8 mouse cellular contexts compared by ENCODE assay signal in the genomic region with DNA sequence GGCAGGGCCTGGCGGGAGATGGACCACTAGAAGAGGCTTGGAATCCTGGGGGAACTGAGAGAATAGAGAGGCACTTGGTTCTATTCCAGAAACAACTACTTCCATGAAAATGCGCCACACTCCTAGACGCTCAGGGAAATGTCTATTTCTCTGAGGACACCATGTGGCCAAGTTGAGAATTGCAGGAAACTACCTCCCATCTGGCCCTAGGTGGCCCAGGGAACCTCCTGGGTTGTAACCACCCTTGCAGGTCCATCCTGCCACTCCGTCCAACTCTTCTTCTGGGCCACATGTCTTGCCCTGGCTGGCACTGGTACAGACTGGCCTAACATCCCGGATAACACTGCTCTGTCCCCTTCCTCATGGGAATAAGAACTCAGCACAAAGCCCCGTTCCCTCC. TPM values are rescaled to one million over a fixed set of nuclear protein-coding genes. Genes with fewer than 3 reads are reported as not detected.
DNase-seq lines count a peak whose midpoint lies in the region; ATAC-seq lines count a peak whose summit lies in the region.

No protein-coding gene starts in this region.

- H3K4me3 ChIP-seq in liver, embryonic 11.5 days (ENCODE audit: low read depth, low read length): no peak overlapping the region
- no peak overlapping the region for H3K4me3 ChIP-seq in midbrain, embryonic 16.5 days (ENCODE audit: low read depth, low read length)

- no peaks in the 10 kb centered on the region for H3K36me3 ChIP-seq in liver, embryonic 11.5 days (ENCODE audit: control insufficient read depth, insufficient read depth, low read length)
- no peaks in the 10 kb centered on the region for H3K36me3 ChIP-seq in midbrain, embryonic 16.5 days (ENCODE audit: control insufficient read depth, insufficient read depth, low read length)
- H3K36me3 ChIP-seq in splenic B cell, adult 2 months (ENCODE audit: control insufficient read depth, insufficient read depth, low read length, poor library complexity, severe bottlenecking): no peaks in the 10 kb centered on the region

- no peak overlapping the region for H3K27ac ChIP-seq in liver, embryonic 11.5 days (ENCODE audit: low read depth, low read length)
- no peak overlapping the region for H3K27ac ChIP-seq in midbrain, embryonic 16.5 days (ENCODE audit: low read length)

- H3K9me3 ChIP-seq in liver, embryonic 11.5 days (ENCODE audit: control insufficient read depth, low read length): no peaks in the 10 kb centered on the region
- no peaks in the 10 kb centered on the region for H3K9me3 ChIP-seq in midbrain, embryonic 16.5 days (replicated peaks; ENCODE audit: control insufficient read depth, low read length, poor library complexity, severe bottlenecking)

- DNase-seq in liver: peak; percentile 52
- DNase-seq in liver, embryonic 11.5 days (ENCODE audit: low spot score): no peak
- peak; percentile 64 to 82 for DNase-seq in cerebellum, postnatal 25 days
- peak; percentile 72 for DNase-seq in gastrocnemius, postnatal 10 days
- DNase-seq in kidney, adult 18-20 months: peak; percentile 79
- peak; percentile 63 for DNase-seq in left cerebral cortex, postnatal 4 days
- DNase-seq in splenic B cell, adult 2 months (ENCODE audit: low read depth, low spot score): peak; percentile 67

- peaks cover 3% of the 10 kb centered on the region; the same call in 1 of the 2 replicates for H3K4me1 ChIP-seq in liver, embryonic 11.5 days (replicated peaks; ENCODE audit: control insufficient read depth, insufficient read depth, low read length)
- H3K4me1 ChIP-seq in midbrain, embryonic 16.5 days (ENCODE audit: control insufficient read depth, insufficient read depth, low read length): no peaks in the 10 kb centered on the region

- H3K27me3 ChIP-seq in liver, embryonic 11.5 days (replicated peaks; ENCODE audit: control insufficient read depth, insufficient read depth, low read length): peaks cover 17% of the 10 kb centered on the region
- peaks cover 5% of the 10 kb centered on the region for H3K27me3 ChIP-seq in midbrain, embryonic 16.5 days (ENCODE audit: control insufficient read depth, insufficient read depth, low read depth, low read length)
- H3K27me3 ChIP-seq in splenic B cell, adult 2 months (ENCODE audit: control insufficient read depth, insufficient read depth, low read length, poor library complexity, severe bottlenecking): no peaks in the 10 kb centered on the region

- ATAC-seq in liver, embryonic 11.5 days (replicated peaks; ENCODE audit: low FRiP score): no peak
- ATAC-seq in midbrain, embryonic 16.5 days: peak; percentile 62; the same call in 1 of the 2 replicates

- no peak overlapping the region for H3K9ac ChIP-seq in liver, embryonic 11.5 days (ENCODE audit: low read depth, low read length)
- H3K9ac ChIP-seq in midbrain, embryonic 16.5 days (ENCODE audit: low read depth, low read length): no peak overlapping the region

- no peak overlapping the region for H3K4me2 ChIP-seq in liver, embryonic 11.5 days
- no peak overlapping the region for H3K4me2 ChIP-seq in midbrain, embryonic 16.5 days (ENCODE audit: low read length)

- WGBS in liver, embryonic 11.5 days: 21% methylated on average over 6 of the region's 6 CpGs
- WGBS in midbrain, embryonic 16.5 days: 18% methylated on average over 6 of the region's 6 CpGs

- intact Hi-C loops in left cerebral cortex, postnatal 4 days (cut with DNase I): no loop called here

RNA-seq across cellular contexts. Expression of gene Mesp1, which starts 7.3 kb away (rescaled TPM):
- not detected in 2 replicates for polyA plus RNA-seq in liver, embryonic 11.5 days (2014; fragmentation: Nextera tagmentation; extraction: Ambion mirVana)
- not detected for total RNA-seq in gastrocnemius, postnatal 10 days (2021)
- total RNA-seq in left cerebral cortex, postnatal 4 days (2021): under 1 TPM; 0.46 to 0.70 TPM
- 0.16 and 0.29 TPM in 2 replicates for polyA plus RNA-seq in midbrain, embryonic 16.5 days (2015; fragmentation: Nextera tagmentation; extraction: Ambion mirVana)

RNA-seq across cellular contexts. Expression of gene Mesp2, which starts 24.2 kb away (rescaled TPM):
- 0.11 and 0.21 TPM in 2 replicates for polyA plus RNA-seq in liver, embryonic 11.5 days (2014; fragmentation: Nextera tagmentation; extraction: Ambion mirVana)
- total RNA-seq in gastrocnemius, postnatal 10 days (2021): under 1 TPM in 1 of 2 experiments, not detected in 1; 0.19 TPM
- 1 to 10 TPM; 1.2 to 1.9 TPM for total RNA-seq in left cerebral cortex, postnatal 4 days (2021)
- 0.97 and 1.4 TPM in 2 replicates for polyA plus RNA-seq in midbrain, embryonic 16.5 days (2015; fragmentation: Nextera tagmentation; extraction: Ambion mirVana)

RNA-seq across cellular contexts. Expression of gene Wdr93, which starts 43.3 kb away (rescaled TPM):
- polyA plus RNA-seq in liver, embryonic 11.5 days (2014; fragmentation: Nextera tagmentation; extraction: Ambion mirVana): 0.21 TPM in 1 of 2 replicates, not detected in the other
- total RNA-seq in gastrocnemius, postnatal 10 days (2021): under 1 TPM in 1 of 2 experiments, not detected in 1; 0.11 TPM
- total RNA-seq in left cerebral cortex, postnatal 4 days (2021): under 1 TPM in 1 of 2 experiments, not detected in 1; 0.30 TPM
- 0.33 and 0.50 TPM in 2 replicates for polyA plus RNA-seq in midbrain, embryonic 16.5 days (2015; fragmentation: Nextera tagmentation; extraction: Ambion mirVana)

RNA-seq across cellular contexts. Expression of gene Pex11a, which starts 43.4 kb away (rescaled TPM):
- polyA plus RNA-seq in liver, embryonic 11.5 days (2014; fragmentation: Nextera tagmentation; extraction: Ambion mirVana): 2.3 and 2.9 TPM in 2 replicates
- total RNA-seq in gastrocnemius, postnatal 10 days (2021): 1 to 10 TPM; 3.9 to 4.2 TPM
- total RNA-seq in left cerebral cortex, postnatal 4 days (2021): 10 to 100 TPM in 1 of 2 experiments, 1 to 10 TPM in 1; 9.4 to 10.0 TPM
- 12.7 and 13.9 TPM in 2 replicates for polyA plus RNA-seq in midbrain, embryonic 16.5 days (2015; fragmentation: Nextera tagmentation; extraction: Ambion mirVana)

RNA-seq across cellular contexts. Expression of gene Plin1, which starts 53.6 kb away (rescaled TPM):
- polyA plus RNA-seq in liver, embryonic 11.5 days (2014; fragmentation: Nextera tagmentation; extraction: Ambion mirVana): not detected in 2 replicates
- 10 to 100 TPM; 13.8 to 14.5 TPM for total RNA-seq in gastrocnemius, postnatal 10 days (2021)
- total RNA-seq in left cerebral cortex, postnatal 4 days (2021): not detected
- polyA plus RNA-seq in midbrain, embryonic 16.5 days (2015; fragmentation: Nextera tagmentation; extraction: Ambion mirVana): 0.22 and 0.24 TPM in 2 replicates
